Mouse (Mus musculus) liver, embryonic 14.5 days (tissue): ENCODE data around the gene En2. TPM values are rescaled to one million over a fixed set of nuclear protein-coding genes. Genes with fewer than 3 reads are reported as not detected.

ENCODE experiments used
- ATAC-seq: fragments of 200-750 bp; cut with Nextera tagmentation; 2 replicates; pipeline ENCODE4 v1.8.0; 2017; ENCODE audit warnings: moderate number of reproducible peaks, mild to moderate bottlenecking, moderate library complexity; ENCODE audit not compliant: insufficient read depth
- DNase-seq, 3 experiments: peaks; one replicate each; pipeline ENCODE4 v3.0.0-alpha.2; 2012 to 2013; ENCODE audit warnings: low read depth in 3 of 3, low spot score in 3 of 3
- H3K27ac ChIP-seq: fragments of 300-500 bp; sonication (generic); 2 replicates; pipeline ENCODE4 v1.5.1; 2014; ENCODE audit warnings: moderate library complexity, mild to moderate bottlenecking, control low read depth, inconsistent platforms
- H3K27me3 ChIP-seq: fragments of 300-500 bp; sonication (generic); 2 replicates; pipeline ENCODE4 v1.6.1; 2014; ENCODE audit warnings: mild to moderate bottlenecking, low read length, moderate library complexity; ENCODE audit not compliant: control insufficient read depth, insufficient read depth
- H3K36me3 ChIP-seq: fragments of 300-500 bp; sonication (generic); replicated peaks from 2 replicates; pipeline ENCODE4 v1.6.1; 2014; ENCODE audit warnings: low read depth; ENCODE audit not compliant: control insufficient read depth, insufficient read depth
- H3K4me1 ChIP-seq, 2 experiments: fragments of 200-500 bp in 1 of 2; fragments of 300-500 bp in 1 of 2; sonication (generic) in 1 of 2; replicated peaks; 2 replicates each; pipeline ENCODE4 v1.6.1; 2012 to 2014; ENCODE audit warnings: antibody characterized with exemption in 1 of 2, inconsistent platforms in 1 of 2, low read length in 1 of 2; ENCODE audit not compliant: control insufficient read depth in 2 of 2, insufficient read depth in 2 of 2
- H3K4me2 ChIP-seq: fragments of 300-500 bp; sonication (generic); 2 replicates; pipeline ENCODE4 v1.6.1; 2014; ENCODE audit warnings: low read depth, mild to moderate bottlenecking, control low read depth, moderate library complexity
- H3K4me3 ChIP-seq, 2 experiments: fragments of 200-500 bp in 1 of 2; fragments of 300-500 bp in 1 of 2; sonication (generic) in 1 of 2; 2 replicates each; pipeline ENCODE4 v1.5.1; 2012 to 2014; ENCODE audit warnings: low read depth in 2 of 2, low read length in 2 of 2, mild to moderate bottlenecking in 2 of 2, control low read depth in 1 of 2, inconsistent platforms in 1 of 2, moderate library complexity in 1 of 2; ENCODE audit not compliant: insufficient read depth in 1 of 2
- H3K9ac ChIP-seq: fragments of 300-500 bp; sonication (generic); replicated peaks from 2 replicates; pipeline ENCODE4 v1.6.1; 2014; ENCODE audit warnings: mild to moderate bottlenecking, control low read depth, moderate library complexity
- H3K9me3 ChIP-seq: fragments of 300-500 bp; sonication (generic); 2 replicates; pipeline ENCODE4 v1.6.1; 2016; ENCODE audit warnings: low read length, mixed read lengths; ENCODE audit not compliant: control insufficient read depth
- CTCF ChIP-seq: IDR thresholded peaks from 2 replicates; pipeline ENCODE4 v1.5.1; 2016; ENCODE audit warnings: antibody characterized with exemption, low read depth, control low read depth
- EP300 ChIP-seq: IDR thresholded peaks from 2 replicates; pipeline ENCODE4 v1.6.1; 2016; ENCODE audit warnings: antibody characterized with exemption, low read depth
- WGBS: fragments of 180-500 bp; shearing (Covaris S2); extraction: QIAGEN DNeasy Blood & Tissue Kit; methylation state at CpG from one replicate; pipeline ENCODE4 v1.1.7; 2014; ENCODE audit not compliant: insufficient replicate concordance; 5-methylcytosine and 5-hydroxymethylcytosine counted together
- polyA plus RNA-seq, 2 experiments: library from polyadenylated mRNA; depleted of rRNA in 1 of 2; stranded (reverse) in 1 of 2; unstranded in 1 of 2; fragments of >200 nt; fragmentation: Nextera tagmentation in 1 of 2; extraction: Ambion mirVana in 1 of 2; gene quantifications; 2 replicates each; pipeline versions ENCODE4 v1.2.1 to v1.2.3; 2012 to 2014

En2 gene
- polyA plus RNA-seq, 2 experiments, result not detected

GRCm38 (mm10) chr5:28210591-28211550 is 45.4 kb downstream of the En2 start:
- no peak overlapping the region for H3K4me3 ChIP-seq
- no peaks in the 10 kb centered on the region for H3K36me3 ChIP-seq
- peaks cover 0 to 1% of the 10 kb centered on the region in 2 experiments; a peak in 1 of 4 replicates for H3K4me1 ChIP-seq
- H3K9me3 ChIP-seq, result no peaks in the 10 kb centered on the region
- ATAC-seq (no peak), DNase-seq (no peak)
- no peak overlapping the region for H3K27ac ChIP-seq
- whole genome bisulfite sequencing, result 2% methylated on average over 29 of the region's 29 CpGs
- TF ChIP-seq CTCF, result no peak
- TF ChIP-seq EP300, result no peak
- H3K27me3 ChIP-seq, result peaks cover 60% of the 10 kb centered on the region
- H3K9ac ChIP-seq, result no peak overlapping the region
- no peak overlapping the region for H3K4me2 ChIP-seq

GRCm38 (mm10) chr5:28211651-28212310 is 46.3 kb downstream of the En2 start:
- no peak overlapping the region for H3K9ac ChIP-seq
- H3K4me2 ChIP-seq, result no peak overlapping the region
- H3K36me3 ChIP-seq, result no peaks in the 10 kb centered on the region
- H3K9me3 ChIP-seq, result no peaks in the 10 kb centered on the region
- peaks cover 59% of the 10 kb centered on the region for H3K27me3 ChIP-seq
- WGBS, result 6% methylated on average over 15 of the region's 15 CpGs
- no peaks in the 10 kb centered on the region for H3K4me1 ChIP-seq
- ATAC-seq (no peak), DNase-seq (no peak)
- no peak overlapping the region for H3K27ac ChIP-seq
- TF ChIP-seq CTCF (no peak), EP300 (no peak)
- H3K4me3 ChIP-seq, result no peak overlapping the region

GRCm38 (mm10) chr5:28213441-28213840 is 47.9 kb downstream of the En2 start:
- DNase-seq, result no peak
- WGBS, result 41% methylated on average over 2 of the region's 2 CpGs

GRCm38 (mm10) chr5:28219596-28219995 is 54.1 kb downstream of the En2 start:
- Histone ChIP-seq H3K4me1 (no peaks in the 10 kb centered on the region), H3K27me3 (no peaks in the 10 kb centered on the region; the same call in 1 of the 2 replicates), H3K9me3 (no peaks in the 10 kb centered on the region), H3K36me3 (no peaks in the 10 kb centered on the region), H3K4me3 (no peak overlapping the region), H3K4me2 (no peak overlapping the region), H3K27ac (no peak overlapping the region), H3K9ac (no peak overlapping the region)
- DNase-seq (no peak), ATAC-seq (no peak)
- TF ChIP-seq EP300 (no peak), CTCF (no peak)
- WGBS, result 72% methylated on average over 1 of the region's 1 CpGs

More at GRCm38 (mm10) chr5:28213441-28213840, 47.9 kb downstream of the En2 start:
- no peaks in the 10 kb centered on the region for H3K36me3 ChIP-seq
- TF ChIP-seq CTCF (no peak), EP300 (no peak)
- H3K9me3 ChIP-seq, result no peaks in the 10 kb centered on the region
- H3K4me3 ChIP-seq, result no peak overlapping the region
- ATAC-seq, result no peak
- no peak overlapping the region for H3K27ac ChIP-seq
- peaks cover 47% of the 10 kb centered on the region for H3K27me3 ChIP-seq
- H3K9ac ChIP-seq, result no peak overlapping the region
- no peak overlapping the region for H3K4me2 ChIP-seq
- H3K4me1 ChIP-seq, result no peaks in the 10 kb centered on the region

Other genes starting within 250 kb of the En2 start
- gene Insig1, start 94.3 kb upstream of the En2 start, polyA plus RNA-seq (2012; rRNA removed), result 29.2 and 30.1 TPM in 2 replicates
- 46.2 and 48.3 TPM in 2 replicates for gene Insig1, start 94.3 kb upstream of the En2 start, polyA plus RNA-seq (2014; fragmentation: Nextera tagmentation; extraction: Ambion mirVana)
- 0.03 and 0.09 TPM in 2 replicates for gene Cnpy1, start 80.1 kb downstream of the En2 start, polyA plus RNA-seq (2012; rRNA removed)
- not detected in 2 replicates for gene Cnpy1, start 80.1 kb downstream of the En2 start, polyA plus RNA-seq (2014; fragmentation: Nextera tagmentation; extraction: Ambion mirVana)
- gene Rbm33, start 151.4 kb downstream of the En2 start, polyA plus RNA-seq (2012; rRNA removed), result 8.6 and 9.7 TPM in 2 replicates
- gene Rbm33, start 151.4 kb downstream of the En2 start, polyA plus RNA-seq (2014; fragmentation: Nextera tagmentation; extraction: Ambion mirVana), result 7.1 and 7.3 TPM in 2 replicates